ENCODE assay signal across 14 mouse cellular contexts in genomic region chr17:27074236-27074635, GRCm38 (mm10). TPM values are rescaled to one million over a fixed set of nuclear protein-coding genes. Genes with fewer than 3 reads are reported as not detected.
A peak's percentile ranks its signal among the peaks of the same experiment; 100 is the strongest.
DNase-seq lines count a peak whose midpoint lies in the region; ATAC-seq and TF ChIP-seq lines count a peak whose summit lies in the region.
"Had no signal": no experiment of that assay in that cellular context is flagged by ENCODE, and none has a peak within 500 bp of the region (broad histone marks: within the 10 kb centered on the region; RNA-seq: fewer than 3 reads in every experiment).

No protein-coding gene starts in this region.

- no peak overlapping the region for H3K9ac ChIP-seq in kidney, embryonic 15.5 days
- H3K9ac ChIP-seq in intestine, embryonic 15.5 days, result 0 out of 2 replicates have a peak overlapping the region, but pooled peaks have one; percentile 3
- H3K9ac ChIP-seq: heart, embryonic 15.5 days; liver, embryonic 13.5 days had no signal

- DNase-seq in kidney, adult 18-20 months, result no peak
- DNase-seq in c-Kit-positive CD71-positive TER-119-positive erythroid progenitor cells, embryonic 14.5 days (ENCODE audit: low spot score), result no peak
- no peak for DNase-seq in heart, adult 9 months (ENCODE audit: low spot score in 2 of 2)
- no peak for DNase-seq in heart, postnatal 14 days
- DNase-seq: cerebellum, postnatal 36 days; kidney, adult 11 months; liver, embryonic 13.5 days; right cerebral cortex, adult 18-20 months had no signal

- 40% methylated on average over 6 of the region's 6 CpGs for WGBS in kidney, embryonic 15.5 days
- 63% methylated on average over 6 of the region's 6 CpGs for WGBS in intestine, embryonic 15.5 days

- peaks cover 11% of the 10 kb centered on the region for H3K36me3 ChIP-seq in kidney, embryonic 15.5 days
- no peaks in the 10 kb centered on the region; the same call in 1 of the 2 replicates for H3K36me3 ChIP-seq in intestine, embryonic 15.5 days
- H3K36me3 ChIP-seq: heart, embryonic 15.5 days; liver, embryonic 13.5 days had no signal

- H3K4me3 ChIP-seq in kidney, embryonic 15.5 days (replicated peaks), result no peak overlapping the region
- H3K4me3 ChIP-seq in bone marrow macrophage, adult 2 months (ENCODE audit: insufficient read depth, low read length), result no peak overlapping the region
- H3K4me3 ChIP-seq in intestine, embryonic 15.5 days (replicated peaks), result no peak overlapping the region
- H3K4me3 ChIP-seq: heart, embryonic 15.5 days; liver, embryonic 13.5 days had no signal

- H3K4me1 ChIP-seq in kidney, embryonic 15.5 days, result peaks cover 42% of the 10 kb centered on the region
- H3K4me1 ChIP-seq in bone marrow macrophage, adult 2 months (ENCODE audit: control insufficient read depth, insufficient read depth, low read length), result peaks cover 25% of the 10 kb centered on the region
- H3K4me1 ChIP-seq in intestine, embryonic 15.5 days (replicated peaks), result peaks cover 33% of the 10 kb centered on the region

- H3K4me2 ChIP-seq in kidney, embryonic 15.5 days, result no peak overlapping the region
- no peak overlapping the region for H3K4me2 ChIP-seq in intestine, embryonic 15.5 days (replicated peaks)
- H3K4me2 ChIP-seq: heart, embryonic 15.5 days; liver, embryonic 13.5 days had no signal

- TF ChIP-seq CTCF in bone marrow macrophage, adult 2 months (IDR thresholded peaks at IDR 0.05; ENCODE audit: low read depth, low read length), result no peak

- H3K27me3 ChIP-seq in kidney, embryonic 15.5 days, result no peaks in the 10 kb centered on the region
- no peaks in the 10 kb centered on the region for H3K27me3 ChIP-seq in intestine, embryonic 15.5 days (replicated peaks)
- H3K27me3 ChIP-seq: CH12.LX; heart, embryonic 15.5 days; liver, embryonic 13.5 days had no signal

- no peaks in the 10 kb centered on the region for H3K9me3 ChIP-seq in kidney, embryonic 15.5 days (replicated peaks)
- H3K9me3 ChIP-seq in intestine, embryonic 15.5 days, result no peaks in the 10 kb centered on the region
- H3K9me3 ChIP-seq: heart, embryonic 15.5 days; liver, embryonic 13.5 days had no signal

- peak; percentile 34; the same call in 1 of the 2 replicates for ATAC-seq in kidney, embryonic 15.5 days (replicated peaks; ENCODE audit: low FRiP score)
- 0 out of 2 replicates have a peak, but pooled peaks have one; percentile 11 for ATAC-seq in intestine, embryonic 15.5 days
- ATAC-seq in neutrophil, adult 5-6 weeks (ENCODE audit: extremely low read depth, insufficient number of reproducible peaks, low FRiP score, poor library complexity, severe bottlenecking), result peak; percentile 58

- intact Hi-C loops in heart, postnatal 14 days (cut with DNase I), result no loop called here

- no peak for TF ChIP-seq POLR2A in bone marrow macrophage, adult 2 months (IDR thresholded peaks at IDR 0.05; ENCODE audit: borderline replicate concordance, low read depth, low read length)

- H3K27ac ChIP-seq in kidney, embryonic 15.5 days, result peak overlapping the region; percentile 68
- H3K27ac ChIP-seq in bone marrow macrophage, adult 2 months (ENCODE audit: insufficient read depth, low read depth, low read length), result peak overlapping the region; percentile 62
- peak overlapping the region; percentile 58 for H3K27ac ChIP-seq in intestine, embryonic 15.5 days
- H3K27ac ChIP-seq: heart, embryonic 15.5 days; liver, embryonic 13.5 days had no signal

RNA-seq across cellular contexts. Expression of gene Itpr3, which starts 17.1 kb away (rescaled TPM):
- polyA plus RNA-seq in kidney, embryonic 15.5 days (2015; fragmentation: Nextera tagmentation; extraction: Ambion mirVana), result 7.4 and 8.3 TPM in 2 replicates
- polyA plus RNA-seq in bone marrow macrophage, adult 2 months (2012; ENCODE audit: insufficient read depth, insufficient read length, missing spikeins), result 3.1 and 3.5 TPM in 2 replicates
- polyA plus RNA-seq in intestine, embryonic 15.5 days (2015; fragmentation: Nextera tagmentation; extraction: Ambion mirVana), result 13.0 and 14.5 TPM in 2 replicates
- 71.1 and 73.7 TPM in 2 replicates for total RNA-seq in neutrophil, adult 5-6 weeks (2017)
- total RNA-seq in heart, postnatal 14 days (2021), result 1 to 10 TPM; 7.2 to 7.7 TPM

RNA-seq across cellular contexts. Expression of gene Bak1, which starts 45.4 kb away (rescaled TPM):
- polyA plus RNA-seq in kidney, embryonic 15.5 days (2015; fragmentation: Nextera tagmentation; extraction: Ambion mirVana), result 7.1 and 8.5 TPM in 2 replicates
- polyA plus RNA-seq in bone marrow macrophage, adult 2 months (2012; ENCODE audit: insufficient read depth, insufficient read length, missing spikeins), result 60.8 and 83.0 TPM in 2 replicates
- polyA plus RNA-seq in intestine, embryonic 15.5 days (2015; fragmentation: Nextera tagmentation; extraction: Ambion mirVana), result 7.3 and 8.1 TPM in 2 replicates
- 27.1 and 32.5 TPM in 2 replicates for total RNA-seq in neutrophil, adult 5-6 weeks (2017)
- 10 to 100 TPM; 30.6 to 36.0 TPM for total RNA-seq in heart, postnatal 14 days (2021)

RNA-seq across cellular contexts. Expression of gene Uqcc2, which starts 59.5 kb away (rescaled TPM):
- polyA plus RNA-seq in kidney, embryonic 15.5 days (2015; fragmentation: Nextera tagmentation; extraction: Ambion mirVana), result 297 and 300 TPM in 2 replicates
- polyA plus RNA-seq in bone marrow macrophage, adult 2 months (2012; ENCODE audit: insufficient read depth, insufficient read length, missing spikeins), result 75.5 and 91.6 TPM in 2 replicates
- 266 and 272 TPM in 2 replicates for polyA plus RNA-seq in intestine, embryonic 15.5 days (2015; fragmentation: Nextera tagmentation; extraction: Ambion mirVana)
- 32.9 and 33.4 TPM in 2 replicates for total RNA-seq in neutrophil, adult 5-6 weeks (2017)
- 100 to 1,000 TPM; 270 to 283 TPM for total RNA-seq in heart, postnatal 14 days (2021)
